Mouse (Mus musculus) brain, adult 2 months (tissue): ENCODE results near the gene Ncstn.
A peak's percentile ranks its signal among the peaks of the same experiment; 100 is the strongest.

Experiments used
- DNase-seq: peaks from one replicate; pipeline ENCODE4 v3.0.0; 2011; ENCODE audit warnings: low read depth, low spot score

Ncstn gene

DNA sequence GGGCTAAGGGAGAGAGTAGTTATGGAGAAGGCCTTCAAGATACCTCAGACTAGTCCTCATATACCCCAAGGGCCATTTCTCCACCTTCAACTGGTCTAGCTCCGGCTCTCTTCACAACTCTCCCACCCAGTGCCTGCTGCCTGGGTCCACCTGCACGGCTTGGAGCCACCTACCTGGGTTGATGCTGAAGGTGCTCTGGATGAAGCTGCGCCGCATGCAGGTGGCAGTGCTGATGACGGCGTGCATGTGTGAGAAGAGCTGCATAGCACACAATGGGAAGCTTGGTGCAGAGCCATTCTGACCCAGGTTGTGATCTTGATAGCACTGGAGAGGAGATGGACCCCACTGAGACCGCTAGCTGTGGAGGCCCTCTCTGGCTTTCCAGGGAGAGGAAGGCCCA is 10.0 kb downstream of the Ncstn start:
- no peak for DNase-seq

DNA sequence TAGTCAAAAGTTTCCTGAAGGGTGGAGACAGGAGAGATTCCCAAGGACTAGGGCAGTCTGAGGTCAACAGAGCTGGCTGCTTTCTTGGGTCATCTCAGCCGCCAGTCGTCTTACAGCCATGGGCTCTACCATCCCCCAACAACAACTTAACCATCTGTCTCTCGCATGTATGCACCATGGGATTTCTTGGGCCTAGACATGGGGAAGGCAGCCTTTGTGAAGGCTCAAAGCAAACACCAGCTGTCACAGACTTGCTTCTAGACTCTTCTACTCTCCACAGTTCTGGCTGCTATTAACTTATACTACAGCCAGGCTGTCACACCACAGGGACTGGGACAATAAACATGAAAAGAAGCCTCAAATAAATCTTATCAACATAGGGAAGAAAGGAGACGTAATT is 11.0 kb downstream of the Ncstn start:
- peak; percentile 17 for DNase-seq

DNA sequence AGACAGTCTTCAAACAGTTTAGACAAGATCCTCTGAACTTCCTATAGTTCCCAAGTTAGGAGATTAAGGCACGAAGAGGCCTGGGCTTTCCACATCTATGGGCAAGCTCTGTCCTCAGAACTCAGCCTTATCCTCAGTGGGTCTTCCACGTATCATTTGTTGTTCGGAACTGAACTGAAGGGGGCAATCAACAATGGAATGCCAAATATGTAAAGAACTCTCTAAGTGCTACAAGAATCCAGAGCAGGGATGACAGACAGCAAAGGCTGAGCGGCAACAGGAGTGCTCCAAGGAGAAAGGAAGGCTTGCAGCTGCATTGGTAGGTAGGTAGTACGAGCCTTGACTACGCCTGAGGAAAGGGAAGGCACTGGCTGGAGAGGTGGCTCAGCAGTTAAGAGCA is 12.4 kb downstream of the Ncstn start:
- no peak for DNase-seq

DNA sequence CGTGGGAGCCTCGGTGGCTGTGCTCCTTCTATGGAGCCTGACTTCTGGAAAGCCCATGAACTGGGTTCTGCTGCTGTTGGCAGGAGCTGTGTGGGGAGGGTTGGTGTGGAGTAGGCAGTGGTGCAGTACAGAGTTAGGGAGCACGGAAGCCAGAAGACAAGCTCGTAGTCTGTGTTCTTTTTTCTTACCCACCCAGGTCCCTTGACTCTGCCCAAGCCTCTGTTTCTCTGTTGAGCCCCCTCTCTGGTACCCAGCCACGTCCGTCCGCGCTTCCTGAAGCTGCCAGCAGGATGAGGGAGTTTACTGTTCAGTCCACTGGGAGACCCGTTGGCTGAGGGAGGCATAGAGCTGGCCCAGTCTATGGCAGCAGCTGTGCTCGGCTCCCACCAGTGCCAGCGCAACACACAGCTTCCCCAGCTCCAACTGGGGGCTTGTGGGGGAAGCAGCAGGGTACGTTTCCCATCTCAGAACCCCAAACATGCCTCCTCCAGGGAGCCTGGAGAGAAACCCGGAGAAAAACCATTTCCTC is 17.9 kb downstream of the Ncstn start:
- peak; percentile 55 for DNase-seq

DNA sequence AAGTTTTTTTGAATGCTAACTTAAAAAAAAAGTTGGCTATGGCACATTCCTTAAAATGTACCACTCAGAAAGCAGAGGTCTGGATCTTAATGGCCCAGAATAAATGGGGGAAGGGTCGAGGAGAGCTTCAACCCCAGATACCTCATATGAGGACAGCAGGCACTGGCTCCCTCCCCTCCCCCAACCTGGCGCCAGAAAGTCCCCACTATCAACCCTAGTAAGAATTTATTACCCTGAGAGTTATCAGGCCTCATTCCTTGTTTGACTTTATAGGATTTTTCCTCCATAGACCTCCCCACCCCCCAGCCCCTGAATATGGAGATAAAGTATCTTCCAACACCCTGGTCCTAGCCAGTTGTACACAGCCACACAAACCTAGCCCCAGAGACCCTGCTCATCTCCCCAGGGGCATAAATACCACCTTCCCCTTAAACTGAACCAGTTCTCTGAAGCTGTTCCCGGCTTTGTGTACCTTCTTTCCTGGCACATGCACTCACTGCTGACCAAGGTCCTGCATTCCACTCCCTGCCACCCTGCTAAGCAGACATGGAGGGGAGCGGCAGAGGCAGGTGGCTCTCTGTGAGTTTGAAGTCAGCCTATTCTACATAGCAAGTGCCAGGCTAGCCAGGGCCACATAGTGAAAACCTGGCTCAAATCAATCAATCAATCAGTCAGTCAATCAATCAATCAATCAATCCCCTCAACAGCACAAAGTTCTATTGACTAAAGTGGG is 19.1 kb downstream of the Ncstn start:
- no peak for DNase-seq

DNA sequence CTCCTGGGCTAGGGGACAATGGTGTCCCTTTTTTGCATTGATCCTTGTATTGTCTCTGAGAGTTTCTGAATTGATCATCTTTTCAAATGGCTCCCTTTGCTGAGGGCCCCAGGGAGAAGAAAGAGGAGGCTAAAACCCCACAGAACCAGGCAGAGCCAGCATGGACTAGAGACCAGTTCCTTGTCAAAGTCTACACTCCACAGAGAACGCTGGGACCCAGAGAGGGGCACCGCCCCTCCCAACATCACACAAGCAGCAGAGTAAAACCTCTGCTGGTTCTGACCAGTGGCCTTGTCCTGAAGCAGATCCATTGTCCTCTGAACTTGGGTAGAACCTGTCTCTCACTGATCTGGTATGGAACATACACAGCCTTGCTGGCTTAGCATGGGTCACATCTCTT is 20.5 kb downstream of the Ncstn start:
- no peak for DNase-seq

DNA sequence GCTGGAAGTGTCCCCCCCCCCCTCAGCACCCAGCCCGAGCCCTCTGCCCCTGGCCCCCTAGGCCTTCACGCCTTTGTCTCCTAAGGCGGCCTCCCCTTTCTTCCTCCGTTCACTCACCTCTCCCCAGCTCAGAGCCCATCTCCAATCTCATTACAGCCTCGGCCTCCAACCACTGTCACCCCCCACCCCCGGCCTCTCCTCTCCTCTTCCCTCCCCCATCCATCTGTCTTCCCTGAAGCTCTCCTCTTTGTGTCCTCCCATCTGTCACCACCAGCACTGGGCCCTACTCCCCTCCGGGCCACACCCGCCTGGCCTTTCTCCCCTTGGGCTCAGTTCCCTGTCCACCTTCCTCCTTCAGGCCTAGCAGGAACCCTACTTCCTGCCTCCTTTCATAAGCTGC is 21.4 kb downstream of the Ncstn start:
- no peak for DNase-seq

DNA sequence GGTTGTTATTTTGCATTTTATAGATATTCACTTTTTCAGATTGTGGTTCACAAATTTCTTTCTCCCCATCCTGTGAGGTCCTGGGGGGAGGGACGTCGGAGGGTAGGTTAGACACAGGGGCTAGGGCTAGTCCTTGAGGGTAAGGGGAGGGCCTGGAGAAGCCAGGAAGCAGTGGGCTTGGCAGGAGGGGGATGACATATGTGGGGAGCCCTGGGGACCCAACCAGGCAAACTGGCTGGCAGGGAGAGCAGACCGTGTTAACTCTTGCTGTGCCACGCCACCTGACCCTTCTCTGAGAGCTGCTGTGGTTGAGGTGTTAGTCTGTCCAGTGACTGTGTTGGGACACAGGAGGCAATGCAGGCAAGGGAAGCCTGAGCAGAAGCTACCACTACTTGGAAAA is 21.9 kb downstream of the Ncstn start:
- no peak for DNase-seq

DNA sequence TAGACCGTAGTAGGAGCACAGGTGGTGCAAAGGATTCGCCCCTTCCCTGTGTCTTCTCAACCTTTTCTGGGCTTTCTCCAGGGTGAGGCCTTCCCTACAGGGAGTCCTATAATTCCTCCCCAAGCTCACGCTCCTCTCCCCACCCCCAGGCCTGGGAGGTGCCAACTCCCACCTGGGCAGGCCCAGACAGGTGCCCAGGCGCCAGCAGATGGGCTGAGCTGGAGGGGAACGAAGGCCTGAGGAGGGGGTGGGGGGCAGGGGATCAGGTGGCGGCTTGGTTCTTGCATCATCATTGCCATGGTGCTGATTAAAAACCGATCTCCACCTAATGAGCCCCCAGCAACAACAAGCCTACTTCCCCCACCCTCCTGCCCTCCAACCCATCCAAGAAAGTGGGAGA is 23.7 kb downstream of the Ncstn start:
- no peak for DNase-seq

DNA sequence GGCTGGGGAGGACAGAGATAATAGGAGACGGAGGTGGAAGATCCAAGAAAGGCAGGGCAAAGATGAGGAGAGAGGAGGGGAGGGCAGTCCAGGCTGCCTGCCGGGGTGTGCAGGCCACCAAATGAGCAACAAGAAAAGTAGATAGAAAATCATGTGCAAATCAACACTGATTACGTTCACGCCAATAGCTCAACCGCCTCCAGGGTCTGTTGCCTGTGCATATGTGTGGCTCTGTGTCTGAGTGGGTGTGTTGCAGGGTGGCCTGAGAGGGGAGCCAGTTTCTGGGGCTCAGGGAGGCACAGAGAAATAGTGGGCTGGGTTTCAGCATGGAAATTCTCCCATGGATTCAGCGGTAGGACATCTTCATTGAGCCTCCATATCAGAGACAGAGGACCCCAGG is 24.3 kb downstream of the Ncstn start:
- no peak for DNase-seq

DNA sequence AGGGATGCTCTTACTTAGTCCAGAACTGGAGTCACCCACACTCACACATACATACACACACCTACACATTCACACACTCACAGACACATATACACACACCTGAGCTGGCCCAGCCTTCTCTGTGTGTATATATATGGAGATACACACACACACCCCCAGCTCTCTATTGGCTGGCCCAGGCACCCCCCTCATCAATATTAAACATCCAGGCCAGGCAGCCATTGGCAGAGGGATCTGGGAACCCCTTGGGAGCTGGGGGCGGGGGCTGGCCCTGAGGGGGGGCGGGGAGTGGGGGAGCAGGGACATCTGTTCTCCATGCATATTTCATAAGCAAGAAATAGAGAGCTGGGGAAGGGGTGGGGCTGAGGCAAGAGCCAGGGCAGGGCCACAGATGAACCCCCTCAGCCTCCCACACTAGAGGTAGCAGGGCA is 25.1 kb downstream of the Ncstn start, which contains the start of gene Nhlh1:
Gene Nhlh1, minus strand, starts transcription at position 83 of the 431 bp plus-strand sequence.
- peak; percentile 40 for DNase-seq

DNA sequence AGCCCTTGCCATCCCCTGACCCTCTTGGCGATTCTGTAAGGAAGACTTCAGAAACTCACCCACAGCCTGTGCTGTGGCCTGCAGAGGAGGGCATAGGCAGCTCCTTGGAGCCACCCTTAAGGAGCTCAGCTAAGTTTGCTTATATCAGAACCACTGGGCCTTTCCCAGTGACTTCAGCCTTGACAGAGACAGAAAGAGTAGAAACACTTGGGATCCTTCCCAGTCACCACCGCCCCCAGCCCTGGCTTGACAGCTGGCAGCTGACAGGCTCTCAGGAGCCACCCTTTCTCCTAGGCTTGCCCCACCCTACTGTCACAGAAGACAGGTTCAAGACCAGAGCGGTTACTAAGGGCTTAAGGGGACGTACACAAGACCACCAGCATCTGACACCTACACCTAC is 26.3 kb downstream of the Ncstn start:
- peak; percentile 70 for DNase-seq

DNA sequence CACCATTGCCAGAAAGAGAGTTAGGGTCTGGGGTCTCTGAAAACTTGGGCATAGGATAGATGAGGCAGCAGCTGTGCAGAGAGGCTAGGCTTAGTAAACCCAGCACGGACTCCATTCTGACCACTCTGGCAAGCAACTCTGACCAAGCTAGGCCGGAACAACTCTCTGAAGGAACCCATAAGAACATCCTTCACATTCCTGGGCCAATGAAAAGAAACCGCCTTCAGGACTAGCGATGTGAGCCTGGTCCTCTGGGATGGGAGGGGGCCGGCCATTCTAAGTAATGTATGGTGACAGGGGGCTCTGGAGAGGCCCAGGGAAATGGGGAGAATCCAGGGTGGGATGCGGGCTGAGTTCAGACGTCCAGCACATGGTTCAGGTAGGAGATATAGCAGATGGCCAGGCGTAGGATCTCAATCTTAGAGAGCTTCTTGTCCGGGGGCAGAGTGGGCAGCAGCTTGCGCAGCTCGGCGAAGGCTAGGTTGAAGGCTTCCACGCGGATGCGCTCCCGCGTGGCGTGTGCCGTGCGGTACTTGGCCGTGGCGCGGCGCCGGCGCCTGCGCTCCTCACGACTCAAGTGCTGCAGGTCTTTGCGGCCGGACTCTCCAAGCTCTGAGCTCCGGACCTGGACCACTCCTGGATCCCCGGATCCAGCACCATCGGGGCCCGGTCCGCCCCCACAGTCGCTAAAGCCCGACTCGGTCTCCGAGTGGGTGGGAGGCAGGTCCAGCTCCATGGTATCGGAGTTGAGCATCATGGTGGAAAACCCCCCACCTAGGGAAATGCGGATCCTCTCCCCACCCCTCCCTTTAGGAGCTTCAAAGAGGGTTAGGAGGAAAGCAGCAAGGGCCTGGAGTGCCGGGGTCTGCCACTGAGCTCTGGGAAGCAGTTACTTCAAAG is 28.8 kb downstream of the Ncstn start:
- DNase-seq = peak; percentile 55

DNA sequence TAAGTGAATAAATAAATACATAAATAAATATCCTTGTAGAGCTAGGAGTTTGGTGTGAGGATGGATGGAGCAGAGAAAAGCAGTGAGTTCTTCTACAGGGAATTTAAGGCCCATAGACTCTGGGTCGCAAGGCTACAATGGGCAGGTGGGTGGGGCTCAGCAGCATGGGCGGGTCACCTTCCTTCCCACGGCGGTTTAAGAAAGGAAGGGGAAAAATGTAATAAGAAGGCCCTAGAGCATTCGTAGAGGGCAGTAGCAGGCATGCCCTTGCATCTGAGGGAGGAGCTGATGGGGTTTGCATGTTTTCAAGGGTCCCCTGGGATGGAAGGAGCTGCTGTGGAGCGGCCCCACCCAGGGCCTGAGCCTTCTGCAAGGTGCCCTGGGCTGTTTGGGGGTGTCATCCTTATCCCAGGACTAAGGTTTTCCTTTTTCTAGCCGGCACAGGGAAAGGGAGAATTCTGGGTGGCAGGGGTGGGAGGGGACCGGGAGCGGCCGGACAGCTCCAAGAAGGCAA is 29.8 kb downstream of the Ncstn start:
- DNase-seq = no peak

DNA sequence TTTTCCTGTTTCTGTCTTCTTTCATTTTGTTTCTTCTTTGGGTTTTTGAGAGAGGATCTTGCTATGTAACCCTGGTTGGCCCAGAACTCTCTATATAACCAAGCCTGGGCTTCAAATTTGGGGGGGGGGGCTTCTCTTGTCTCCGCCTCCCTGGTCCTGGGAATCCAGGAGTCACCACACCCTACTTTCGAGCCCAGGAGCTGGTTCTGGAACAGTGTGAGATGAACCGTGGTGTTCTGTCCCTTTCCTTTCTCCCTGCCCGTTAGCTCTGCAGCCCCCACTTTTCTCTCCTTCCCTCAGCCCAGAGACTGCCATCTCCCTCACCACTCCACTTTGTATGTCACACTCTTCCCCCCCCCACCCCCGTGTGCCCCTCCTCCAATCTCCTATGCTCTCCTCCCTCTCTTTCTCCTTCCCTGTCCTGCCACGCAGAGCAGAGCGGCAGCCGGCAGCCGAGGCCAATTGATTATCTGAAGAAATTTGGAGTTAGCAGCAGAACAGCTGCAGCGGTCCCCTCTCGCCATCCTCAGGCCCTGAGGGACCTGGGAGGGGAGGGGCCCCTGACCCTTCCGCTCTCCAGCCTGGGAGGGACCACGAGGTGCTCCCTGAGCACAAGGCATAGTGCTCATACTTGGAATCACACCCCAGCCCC is 33.3 kb downstream of the Ncstn start:
- no peak for DNase-seq

DNA sequence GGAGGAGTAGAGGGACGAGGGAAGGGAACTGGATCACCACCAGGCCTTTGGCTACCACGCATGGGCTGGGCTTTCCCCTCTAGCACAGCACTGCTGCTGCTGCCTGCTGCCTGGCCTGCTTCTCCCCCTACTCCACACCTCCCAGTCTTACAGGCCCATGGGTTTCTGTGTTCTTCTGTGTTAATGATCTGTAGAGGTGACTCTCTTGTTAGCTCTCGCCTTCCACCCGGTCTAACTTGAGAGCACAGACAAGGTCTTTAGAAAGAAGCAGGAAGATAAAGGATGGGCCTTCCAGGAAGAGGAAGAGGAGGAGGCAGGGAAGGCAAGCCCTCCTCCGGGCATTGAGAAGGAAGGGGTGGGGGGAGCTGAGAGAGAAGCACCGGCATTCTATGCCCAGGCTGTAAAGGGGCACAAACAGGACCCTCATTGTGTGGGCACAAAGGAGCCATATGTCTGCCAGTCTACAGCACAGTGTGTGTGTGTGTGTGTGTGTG is 34.3 kb downstream of the Ncstn start:
- DNase-seq = no peak

DNA sequence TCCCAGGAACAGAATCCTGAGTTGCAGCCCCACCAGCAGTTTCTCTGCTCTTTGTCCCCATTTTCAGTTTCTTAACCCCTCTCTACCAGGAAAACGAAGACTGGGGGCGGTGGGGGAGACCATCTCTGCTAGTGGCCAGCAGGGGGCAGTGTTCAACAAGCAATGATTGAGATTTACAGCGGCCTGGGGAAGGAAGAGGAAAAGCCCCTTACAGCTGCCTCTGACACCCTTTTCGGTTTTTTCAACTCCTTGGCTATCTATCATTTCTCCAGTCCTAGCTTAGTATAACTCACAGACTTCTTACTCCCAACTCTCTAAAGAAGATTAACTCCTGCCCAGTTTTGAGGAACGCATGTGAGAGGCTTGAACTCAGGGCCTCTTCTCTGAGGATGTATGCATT is 35.7 kb downstream of the Ncstn start:
- DNase-seq = peak; percentile 81

DNA sequence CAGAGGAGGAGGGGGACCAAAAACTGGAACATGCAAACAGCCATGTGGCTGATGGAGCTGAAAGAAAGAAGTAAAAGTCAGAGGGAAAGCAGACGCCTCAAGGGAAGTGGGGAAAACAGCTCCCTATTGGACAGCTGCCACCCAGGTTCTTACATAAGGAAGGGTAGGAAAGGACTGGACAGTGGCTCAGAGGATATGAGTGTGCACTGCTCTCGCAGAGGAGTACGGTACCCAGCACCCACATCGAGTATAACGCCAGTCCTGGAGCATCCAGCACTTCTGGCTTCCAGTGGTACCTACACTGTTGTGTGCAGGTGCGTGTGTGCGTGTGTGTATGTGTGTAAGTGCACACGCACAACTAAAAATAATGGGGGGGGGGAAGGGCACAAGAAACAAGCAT is 36.2 kb downstream of the Ncstn start:
- peak; percentile 28 for DNase-seq

DNA sequence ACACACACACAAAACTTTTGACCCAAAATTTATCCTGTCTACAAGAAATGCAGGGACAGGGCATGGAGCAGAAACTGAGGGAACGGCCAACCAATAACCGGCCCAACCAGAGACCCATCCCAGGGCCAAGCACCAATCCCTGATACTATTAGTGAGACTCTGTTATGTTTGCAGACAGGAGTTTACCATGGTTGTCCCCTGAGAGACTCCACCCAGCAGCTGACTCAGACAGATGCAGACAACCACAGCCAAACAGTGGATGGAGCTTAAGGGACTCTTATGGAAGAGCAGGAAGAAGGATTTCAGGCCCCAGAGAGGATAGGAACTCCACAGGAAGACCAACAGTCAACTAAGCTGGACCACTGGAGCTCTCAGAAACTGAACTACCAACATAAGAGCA is 52.7 kb downstream of the Ncstn start:
- DNase-seq = no peak

DNA sequence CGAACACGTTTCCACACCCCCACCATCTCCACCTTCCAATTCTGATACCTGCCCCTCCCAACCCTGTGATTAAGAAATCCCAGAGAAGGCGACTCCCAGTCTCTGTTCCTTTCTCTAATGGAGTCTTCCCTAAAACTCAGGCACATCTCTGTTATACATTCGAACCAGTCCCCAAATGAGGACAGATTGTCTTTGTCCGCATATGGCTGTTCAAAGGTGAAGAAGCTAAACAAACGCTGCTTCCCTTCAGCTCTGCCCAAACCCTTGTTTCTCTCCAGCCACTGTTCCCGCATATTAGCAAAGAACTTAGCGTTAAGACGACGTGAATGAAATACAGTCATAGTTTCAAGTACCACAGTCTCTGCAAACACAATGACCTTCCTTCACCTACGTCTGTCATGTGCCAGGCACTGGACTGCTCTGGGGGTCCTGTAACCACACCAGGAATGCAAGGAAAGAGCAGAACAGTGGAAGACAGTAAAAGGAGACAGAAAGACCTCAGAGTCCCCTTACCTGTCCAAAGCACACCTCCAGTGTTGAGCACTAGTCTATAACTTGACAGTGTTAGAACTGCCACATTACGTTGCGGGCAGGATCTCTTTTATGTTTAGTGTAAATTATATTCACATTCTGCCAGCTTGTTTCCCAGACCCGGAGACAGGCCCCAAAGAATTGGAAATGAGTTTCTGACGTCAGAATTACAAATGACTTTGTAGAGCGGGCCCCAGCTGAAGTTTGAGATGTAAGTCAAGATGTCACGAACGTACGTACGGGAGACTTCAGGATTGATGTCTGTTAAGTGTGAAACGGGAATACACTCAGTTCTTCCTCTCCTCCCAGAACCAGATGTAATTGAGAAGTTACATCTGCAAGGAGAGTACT is 54.0 kb downstream of the Ncstn start, which contains the start of gene Vangl2:
Gene Vangl2, minus strand, starts transcription at position 51 of the 882 bp plus-strand sequence.
- DNase-seq = no peak

DNA sequence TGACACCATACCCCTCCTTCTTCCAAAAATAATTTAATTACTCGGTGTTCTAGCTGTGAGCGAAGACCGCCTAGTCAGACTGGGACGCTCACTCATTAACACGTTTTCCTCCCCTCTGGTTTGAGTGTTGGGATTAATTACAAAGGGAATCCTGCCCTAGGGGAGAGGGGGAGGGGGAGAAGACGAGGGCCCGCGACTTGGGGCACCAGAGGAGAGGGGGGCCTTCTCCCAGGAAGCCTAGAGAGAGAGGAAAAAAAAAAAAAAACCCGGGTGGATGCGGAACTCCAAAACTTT is 54.8 kb downstream of the Ncstn start:
- no peak for DNase-seq
